Mouse (Mus musculus) megakaryocyte, embryonic 14.5 days (primary cell): ENCODE measurements at regions not wholly inside any gene's neighbourhood (a gene's known extent, or its start where the extent isn't known, plus 50 kb on each side); places are given as distances from the start of the nearest gene placed in this dataset.
A peak's percentile ranks its signal among the peaks of the same experiment; 100 is the strongest.

Experiments used
- H3K27me3 ChIP-seq: replicated peaks from 2 replicates; pipeline ENCODE3; 2012; ENCODE audit warnings: inconsistent platforms
- H3K36me3 ChIP-seq: replicated peaks from 2 replicates; pipeline ENCODE3; 2012; ENCODE audit warnings: low read length, inconsistent platforms, mixed read lengths
- H3K4me1 ChIP-seq: 2 replicates; pipeline ENCODE4 v1.6.1; 2012; ENCODE audit warnings: inconsistent platforms
- H3K4me3 ChIP-seq: replicated peaks from 2 replicates; pipeline ENCODE3; 2012; ENCODE audit warnings: moderate library complexity, mild to moderate bottlenecking, inconsistent platforms
- H3K9me3 ChIP-seq: 2 replicates; pipeline ENCODE4 v1.6.1; 2012; ENCODE audit warnings: inconsistent platforms
- FLI1 ChIP-seq: IDR thresholded peaks from 2 replicates; pipeline ENCODE4 v1.6.1; 2012; ENCODE audit warnings: low read length, inconsistent platforms, mixed read lengths
- GATA1 ChIP-seq: IDR thresholded peaks from 3 replicates; pipeline ENCODE4 v1.6.1; 2012; ENCODE audit warnings: mixed read lengths, low read length, inconsistent platforms, borderline replicate concordance

- H3K9me3 ChIP-seq = no peaks in the 10 kb centered on the region
- H3K4me3 ChIP-seq = no peak overlapping the region
- peaks cover 12% of the 10 kb centered on the region for H3K27me3 ChIP-seq
- peaks cover 16% of the 10 kb centered on the region for H3K4me1 ChIP-seq
- no peak for TF ChIP-seq GATA1
- H3K36me3 ChIP-seq = no peaks in the 10 kb centered on the region
Observed at GRCm38 (mm10) chr9:118393567-118393966, 84.4 kb upstream of the Eomes start.

DNA sequence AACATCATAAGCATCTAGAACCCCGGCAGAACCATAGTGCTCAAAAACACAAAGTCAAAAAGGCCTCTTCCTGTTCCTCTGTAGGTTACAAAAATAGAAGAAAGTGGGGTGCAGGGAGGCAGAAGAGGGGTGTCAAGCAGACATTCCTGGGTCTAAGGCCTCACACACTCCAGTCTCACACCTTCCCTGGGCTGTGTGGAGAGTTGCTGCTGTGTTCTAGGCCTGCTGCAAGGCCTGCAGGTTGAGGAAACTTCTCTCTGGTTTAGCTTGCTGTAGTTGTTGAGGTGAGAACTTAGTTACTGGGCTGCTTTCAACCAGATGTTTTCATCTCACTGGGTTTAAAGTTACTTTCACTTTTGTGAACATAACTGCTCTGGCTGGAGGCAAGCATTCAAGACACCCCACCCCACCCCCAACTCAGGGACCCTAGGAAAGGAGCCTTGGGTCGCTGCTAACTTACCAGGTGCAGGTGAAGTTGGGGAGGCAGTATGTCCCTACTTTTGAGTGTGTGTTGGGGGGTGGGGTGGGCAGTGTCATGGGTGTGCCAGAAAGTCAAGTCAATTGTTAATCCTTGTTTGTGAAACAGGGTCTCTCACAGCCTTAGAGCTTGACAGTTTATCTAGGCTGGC lies 81.5 kb upstream of the Eomes start:
- Histone ChIP-seq H3K36me3 (no peaks in the 10 kb centered on the region), H3K27me3 (peaks cover 5% of the 10 kb centered on the region), H3K9me3 (no peaks in the 10 kb centered on the region; the same call in 1 of the 2 replicates), H3K4me1 (peaks cover 18% of the 10 kb centered on the region), H3K4me3 (peak overlapping the region; percentile 84)
- TF ChIP-seq GATA1 (no peak), FLI1 (no peak)

DNA sequence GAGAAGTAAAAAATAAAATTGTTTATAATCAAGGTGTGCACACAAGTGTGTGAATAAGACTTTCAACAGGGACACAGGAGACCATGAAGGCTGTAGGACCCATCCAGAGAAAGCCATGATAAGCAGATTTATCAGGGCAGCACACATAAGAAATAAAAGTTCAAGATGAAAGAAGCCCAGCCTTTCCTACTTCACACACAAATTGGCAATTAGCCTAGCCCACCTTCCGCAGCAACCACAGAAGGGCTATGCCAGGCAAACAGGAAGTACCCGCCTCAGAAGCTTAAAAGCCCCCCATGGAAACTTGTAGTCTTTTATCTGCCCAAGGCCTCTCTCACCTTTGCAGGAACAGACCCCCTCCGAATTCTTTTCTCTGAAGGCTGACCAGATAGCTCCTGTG lies 77.5 kb upstream of the Eomes start:
- TF ChIP-seq GATA1 = no peak
- no peak for TF ChIP-seq FLI1
- Histone ChIP-seq H3K4me3 (no peak overlapping the region), H3K4me1 (peaks cover 26% of the 10 kb centered on the region), H3K9me3 (peaks cover 4% of the 10 kb centered on the region), H3K36me3 (no peaks in the 10 kb centered on the region), H3K27me3 (peaks cover 7% of the 10 kb centered on the region)

- peaks cover 7% of the 10 kb centered on the region for H3K27me3 ChIP-seq
- H3K4me3 ChIP-seq = peak overlapping the region; percentile 83
- peaks cover 4% of the 10 kb centered on the region for H3K9me3 ChIP-seq
- no peaks in the 10 kb centered on the region for H3K36me3 ChIP-seq
- H3K4me1 ChIP-seq = peaks cover 27% of the 10 kb centered on the region
- TF ChIP-seq GATA1 (peak; percentile 52; the same call in 1 of the 3 replicates), FLI1 (no peak)
Observed at GRCm38 (mm10) chr9:118401170-118401569, 76.8 kb upstream of the Eomes start.

GRCm38 (mm10) chr9:118404867-118405266 lies 73.1 kb upstream of the Eomes start:
- H3K4me1 ChIP-seq = peaks cover 19% of the 10 kb centered on the region
- H3K9me3 ChIP-seq = peaks cover 4% of the 10 kb centered on the region
- TF ChIP-seq FLI1 (no peak), GATA1 (no peak)
- H3K36me3 ChIP-seq = no peaks in the 10 kb centered on the region
- no peak overlapping the region for H3K4me3 ChIP-seq
- H3K27me3 ChIP-seq = peaks cover 7% of the 10 kb centered on the region

GRCm38 (mm10) chr9:118405926-118406518 lies 72.0 kb upstream of the Eomes start:
- Histone ChIP-seq H3K36me3 (no peaks in the 10 kb centered on the region), H3K4me3 (no peak overlapping the region), H3K27me3 (peaks cover 5% of the 10 kb centered on the region), H3K9me3 (peaks cover 4% of the 10 kb centered on the region), H3K4me1 (peaks cover 18% of the 10 kb centered on the region)
- TF ChIP-seq FLI1 (no peak), GATA1 (no peak)

DNA sequence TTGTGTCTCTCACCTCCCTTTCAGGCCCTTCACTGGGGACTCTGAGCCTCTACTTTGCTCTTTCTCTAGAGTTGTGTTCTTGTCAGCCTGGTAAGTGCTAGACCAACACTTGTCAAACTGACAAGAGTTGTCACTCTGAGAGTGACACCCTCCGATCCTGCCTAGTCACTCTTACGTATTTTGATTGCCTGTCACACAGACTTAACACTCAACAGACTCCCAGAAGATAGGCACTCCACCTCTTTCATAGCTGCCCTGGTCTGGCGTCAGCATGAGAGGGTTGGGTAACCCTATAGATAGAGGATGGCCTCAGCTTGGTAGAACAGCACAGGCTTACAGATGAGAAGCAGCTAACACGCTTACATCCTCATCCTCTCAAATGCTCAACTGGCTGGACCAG lies 62.0 kb upstream of the Eomes start:
- Histone ChIP-seq H3K36me3 (no peaks in the 10 kb centered on the region), H3K4me1 (no peaks in the 10 kb centered on the region), H3K9me3 (peaks cover 3% of the 10 kb centered on the region; the same call in 1 of the 2 replicates), H3K4me3 (no peak overlapping the region), H3K27me3 (peaks cover 5% of the 10 kb centered on the region)
- TF ChIP-seq FLI1 (no peak), GATA1 (no peak)

GRCm38 (mm10) chr9:118416475-118416874 lies 61.5 kb upstream of the Eomes start:
- H3K27me3 ChIP-seq = peaks cover 5% of the 10 kb centered on the region
- H3K36me3 ChIP-seq = no peaks in the 10 kb centered on the region
- H3K9me3 ChIP-seq = peaks cover 3% of the 10 kb centered on the region; the same call in 1 of the 2 replicates
- no peaks in the 10 kb centered on the region for H3K4me1 ChIP-seq
- TF ChIP-seq FLI1 = no peak
- no peak for TF ChIP-seq GATA1
- H3K4me3 ChIP-seq = no peak overlapping the region

- Histone ChIP-seq H3K27me3 (peaks cover 8% of the 10 kb centered on the region), H3K4me1 (peaks cover 9% of the 10 kb centered on the region), H3K4me3 (no peak overlapping the region), H3K36me3 (no peaks in the 10 kb centered on the region), H3K9me3 (peaks cover 7% of the 10 kb centered on the region; the same call in 1 of the 2 replicates)
- TF ChIP-seq GATA1 = no peak
- TF ChIP-seq FLI1 = no peak
Observed at GRCm38 (mm10) chr9:118424344-118424743, 53.7 kb upstream of the Eomes start.
